Mouse (Mus musculus) intestine, embryonic 16.5 days (tissue): ENCODE results near the gene Rdh5. TPM values are rescaled to one million over a fixed set of nuclear protein-coding genes. Genes with fewer than 3 reads are reported as not detected.

Experiments
- ATAC-seq: fragments of 200-750 bp; cut with Nextera tagmentation; 2 replicates; pipeline ENCODE4 v1.8.0; 2017; ENCODE audit warnings: moderate TSS enrichment, moderate library complexity
- H3K27ac ChIP-seq: fragments of 300-500 bp; sonication (generic); 2 replicates; pipeline ENCODE4 v1.5.1; 2014; ENCODE audit warnings: mild to moderate bottlenecking, low read length
- H3K27me3 ChIP-seq: fragments of 300-500 bp; sonication (generic); replicated peaks from 2 replicates; pipeline ENCODE4 v1.6.1; 2014; ENCODE audit warnings: low read length, control low read depth, mixed read lengths; ENCODE audit not compliant: control insufficient read depth, insufficient read depth
- H3K36me3 ChIP-seq: fragments of 300-500 bp; sonication (generic); 2 replicates; pipeline ENCODE4 v1.6.1; 2014; ENCODE audit warnings: low read length, control low read depth; ENCODE audit not compliant: control insufficient read depth, insufficient read depth
- H3K4me1 ChIP-seq: fragments of 300-500 bp; sonication (generic); 2 replicates; pipeline ENCODE4 v1.6.1; 2014; ENCODE audit warnings: low read length, control low read depth, mixed read lengths; ENCODE audit not compliant: control insufficient read depth, insufficient read depth
- H3K4me2 ChIP-seq: fragments of 300-500 bp; sonication (generic); 2 replicates; pipeline ENCODE4 v1.6.1; 2014; ENCODE audit warnings: low read depth, low read length, control low read depth
- H3K4me3 ChIP-seq: fragments of 300-500 bp; sonication (generic); 2 replicates; pipeline ENCODE4 v1.5.1; 2014; ENCODE audit warnings: mild to moderate bottlenecking, low read length
- H3K9ac ChIP-seq: fragments of 300-500 bp; sonication (generic); 2 replicates; pipeline ENCODE4 v1.6.1; 2014; ENCODE audit warnings: low read depth, low read length
- H3K9me3 ChIP-seq: fragments of 300-500 bp; sonication (generic); 2 replicates; pipeline ENCODE4 v1.6.1; 2016; ENCODE audit warnings: low read length, control low read depth; ENCODE audit not compliant: control insufficient read depth
- WGBS: fragments of 180-500 bp; shearing (Covaris S2); extraction: QIAGEN DNeasy Blood & Tissue Kit; methylation state at CpG from one replicate; pipeline ENCODE4 v1.1.7; 2014; 5-methylcytosine and 5-hydroxymethylcytosine counted together
- polyA plus RNA-seq: library from polyadenylated mRNA; unstranded; fragments of >200 nt; fragmentation: Nextera tagmentation; extraction: Ambion mirVana; gene quantifications from 2 replicates; pipeline ENCODE4 v1.2.1, GENCODE M21; 2015

The Rdh5 gene
- polyA plus RNA-seq, 1 experiment from 2014 or later = 18.6 TPM

DNA sequence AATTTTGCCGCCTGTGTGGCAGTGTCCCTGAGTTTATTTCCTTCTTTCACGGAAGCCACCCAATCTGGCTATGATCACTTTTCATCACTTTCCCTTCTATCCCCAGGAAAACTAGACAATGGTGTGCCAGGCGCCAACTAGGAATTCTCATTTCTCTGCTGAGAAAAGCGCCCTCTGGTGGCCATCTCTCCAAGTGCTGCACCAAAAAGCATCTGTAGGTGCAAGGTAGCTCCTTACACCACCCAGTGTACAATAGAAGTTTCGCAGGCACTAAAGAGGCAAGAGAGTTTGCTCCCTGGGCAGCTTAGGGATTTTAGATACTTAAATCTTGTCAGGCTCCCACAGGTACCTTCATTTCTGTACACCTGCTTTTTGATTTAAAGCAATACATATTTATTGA, 9.5 kb downstream of the Rdh5 start:
- H3K4me1 ChIP-seq = peaks cover 10% of the 10 kb centered on the region
- H3K36me3 ChIP-seq = peaks cover 11% of the 10 kb centered on the region; the same call in 1 of the 2 replicates
- H3K27me3 ChIP-seq = no peaks in the 10 kb centered on the region
- no peaks in the 10 kb centered on the region for H3K9me3 ChIP-seq
- no peak for ATAC-seq
- H3K4me2 ChIP-seq = no peak overlapping the region
- no peak overlapping the region for H3K27ac ChIP-seq
- H3K9ac ChIP-seq = no peak overlapping the region
- WGBS = 11% methylated on average over 5 of the region's 5 CpGs
- H3K4me3 ChIP-seq = no peak overlapping the region

- no peaks in the 10 kb centered on the region for H3K9me3 ChIP-seq
- H3K9ac ChIP-seq = no peak overlapping the region
- no peak overlapping the region for H3K4me3 ChIP-seq
- no peak overlapping the region; the same call in 1 of the 2 replicates for H3K4me2 ChIP-seq
- peaks cover 10% of the 10 kb centered on the region for H3K4me1 ChIP-seq
- peaks cover 8% of the 10 kb centered on the region; the same call in 1 of the 2 replicates for H3K36me3 ChIP-seq
- no peaks in the 10 kb centered on the region for H3K27me3 ChIP-seq
- ATAC-seq = no peak
- 74% methylated on average over 4 of the region's 4 CpGs for WGBS
- H3K27ac ChIP-seq = no peak overlapping the region
These were observed 9.9 kb downstream of the Rdh5 start for GRCm38 (mm10) chr10:128912791-128913190.

DNA sequence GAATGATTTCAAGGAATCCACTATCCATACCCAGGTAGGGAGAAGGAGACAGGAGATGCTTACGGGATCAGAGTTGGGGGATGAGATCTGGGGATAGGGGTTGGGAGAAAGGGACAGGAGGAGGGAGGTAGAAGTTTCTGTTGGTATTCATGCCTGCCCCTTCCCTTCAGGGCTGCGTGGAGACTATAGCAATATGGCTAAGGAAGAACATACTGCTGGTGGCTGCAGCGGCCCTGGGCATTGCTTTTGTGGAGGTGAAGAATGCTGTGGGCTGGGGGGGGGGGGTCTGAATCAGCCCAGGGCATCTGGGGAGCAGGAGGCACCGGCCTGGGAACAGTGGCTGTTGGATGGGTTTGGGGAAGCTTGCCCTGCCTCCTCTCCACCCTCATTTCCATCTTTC, 10.4 kb downstream of the Rdh5 start:
- ATAC-seq = no peak
- WGBS = 89% methylated on average over 4 of the region's 4 CpGs

DNA sequence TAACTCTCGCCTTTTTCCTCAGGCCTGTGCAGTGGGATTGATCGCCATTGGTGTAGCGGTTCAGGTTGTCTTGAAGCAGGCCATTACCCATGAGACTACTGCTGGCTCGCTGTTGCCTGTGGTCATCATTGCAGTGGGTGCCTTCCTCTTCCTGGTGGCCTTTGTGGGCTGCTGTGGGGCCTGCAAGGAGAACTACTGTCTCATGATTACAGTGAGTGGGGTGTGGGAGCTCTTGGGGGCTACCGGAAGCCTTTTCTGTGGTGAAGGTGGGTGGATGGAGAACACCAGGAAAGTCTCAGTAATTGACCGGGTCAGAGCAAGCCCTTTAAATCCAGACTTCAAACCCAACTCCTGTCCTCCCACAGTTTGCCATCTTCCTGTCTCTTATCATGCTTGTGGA, 11.3 kb downstream of the Rdh5 start:
- Histone ChIP-seq H3K4me3 (peak overlapping the region; percentile 85), H3K4me2 (0 out of 2 replicates have a peak overlapping the region, but pooled peaks have one; percentile 81), H3K9ac (no peak overlapping the region), H3K36me3 (peaks cover 3% of the 10 kb centered on the region; the same call in 1 of the 2 replicates), H3K9me3 (no peaks in the 10 kb centered on the region), H3K27ac (no peak overlapping the region), H3K27me3 (no peaks in the 10 kb centered on the region), H3K4me1 (peaks cover 10% of the 10 kb centered on the region)
- ATAC-seq = no peak
- WGBS = 89% methylated on average over 6 of the region's 6 CpGs

More for the DNA sequence above, 10.4 kb downstream of the Rdh5 start:
- Histone ChIP-seq H3K27ac (no peak overlapping the region), H3K27me3 (no peaks in the 10 kb centered on the region), H3K9ac (no peak overlapping the region), H3K4me2 (no peak overlapping the region; the same call in 1 of the 2 replicates), H3K4me1 (peaks cover 10% of the 10 kb centered on the region), H3K36me3 (peaks cover 4% of the 10 kb centered on the region; the same call in 1 of the 2 replicates), H3K9me3 (no peaks in the 10 kb centered on the region), H3K4me3 (no peak overlapping the region)

GRCm38 (mm10) chr10:128910066-128910841, 12.4 kb downstream of the Rdh5 start:
- H3K27me3 ChIP-seq = no peaks in the 10 kb centered on the region
- ATAC-seq = peak; percentile 49
- H3K4me2 ChIP-seq = peak overlapping the region; percentile 81
- WGBS = under 1% methylated on average over 65 of the region's 66 CpGs
- H3K4me1 ChIP-seq = peaks cover 10% of the 10 kb centered on the region
- H3K27ac ChIP-seq = peak overlapping the region; percentile 96
- peak overlapping the region; percentile 96 for H3K9ac ChIP-seq
- H3K36me3 ChIP-seq = peaks cover 3% of the 10 kb centered on the region; the same call in 1 of the 2 replicates
- H3K9me3 ChIP-seq = no peaks in the 10 kb centered on the region
- H3K4me3 ChIP-seq = peak overlapping the region; percentile 85

DNA sequence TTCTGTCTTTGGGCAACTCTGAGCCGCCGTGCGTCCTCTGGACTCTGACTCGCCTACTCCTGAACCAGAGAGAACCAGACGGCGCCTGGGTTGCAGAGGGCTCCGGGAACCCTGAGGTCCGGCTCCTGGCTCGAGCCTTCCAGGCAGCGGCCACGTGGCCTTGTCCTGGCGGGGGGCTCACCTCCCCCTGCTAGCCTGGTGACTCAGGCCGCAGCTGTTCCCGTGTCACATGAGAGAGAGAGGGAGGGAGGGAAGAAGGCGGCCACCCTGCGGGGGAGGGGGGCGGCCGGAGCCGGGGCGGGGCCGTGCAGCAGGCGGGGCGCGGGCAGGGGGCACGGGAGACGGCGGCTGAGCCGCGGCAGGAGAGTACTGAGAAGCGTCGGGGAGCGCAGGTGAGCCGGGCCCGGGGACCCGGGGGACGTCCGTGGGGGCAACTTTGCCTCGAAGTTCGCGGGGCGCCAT, 13.1 kb downstream of the Rdh5 start:
- peaks cover 10% of the 10 kb centered on the region for H3K4me1 ChIP-seq
- peak overlapping the region; percentile 96 for H3K9ac ChIP-seq
- no peaks in the 10 kb centered on the region for H3K27me3 ChIP-seq
- peak overlapping the region; percentile 85 for H3K4me3 ChIP-seq
- H3K27ac ChIP-seq = peak overlapping the region; percentile 96
- peak overlapping the region; percentile 81 for H3K4me2 ChIP-seq
- H3K36me3 ChIP-seq = peaks cover 3% of the 10 kb centered on the region; the same call in 1 of the 2 replicates
- H3K9me3 ChIP-seq = no peaks in the 10 kb centered on the region
- ATAC-seq = peak; percentile 82
- WGBS = 0% methylated on average over 26 of the region's 41 CpGs

GRCm38 (mm10) chr10:128908778-128909448, 13.8 kb downstream of the Rdh5 start:
- peak overlapping the region; percentile 85 for H3K4me3 ChIP-seq
- H3K9ac ChIP-seq = peak overlapping the region; percentile 96
- 38% methylated on average over 13 of the region's 13 CpGs for WGBS
- peak; percentile 66 for ATAC-seq
- H3K9me3 ChIP-seq = no peaks in the 10 kb centered on the region
- H3K36me3 ChIP-seq = peaks cover 3% of the 10 kb centered on the region; the same call in 1 of the 2 replicates
- H3K4me2 ChIP-seq = peak overlapping the region; percentile 81
- H3K27me3 ChIP-seq = no peaks in the 10 kb centered on the region
- peak overlapping the region; percentile 96 for H3K27ac ChIP-seq
- H3K4me1 ChIP-seq = peaks cover 10% of the 10 kb centered on the region

GRCm38 (mm10) chr10:128904812-128905211, 17.9 kb downstream of the Rdh5 start:
- Histone ChIP-seq H3K4me1 (no peaks in the 10 kb centered on the region; the same call in 1 of the 2 replicates), H3K4me3 (no peak overlapping the region), H3K9me3 (no peaks in the 10 kb centered on the region), H3K36me3 (no peaks in the 10 kb centered on the region), H3K27me3 (no peaks in the 10 kb centered on the region), H3K27ac (no peak overlapping the region), H3K9ac (no peak overlapping the region), H3K4me2 (no peak overlapping the region)
- no peak for ATAC-seq
- 69% methylated on average over 5 of the region's 5 CpGs for WGBS

DNA sequence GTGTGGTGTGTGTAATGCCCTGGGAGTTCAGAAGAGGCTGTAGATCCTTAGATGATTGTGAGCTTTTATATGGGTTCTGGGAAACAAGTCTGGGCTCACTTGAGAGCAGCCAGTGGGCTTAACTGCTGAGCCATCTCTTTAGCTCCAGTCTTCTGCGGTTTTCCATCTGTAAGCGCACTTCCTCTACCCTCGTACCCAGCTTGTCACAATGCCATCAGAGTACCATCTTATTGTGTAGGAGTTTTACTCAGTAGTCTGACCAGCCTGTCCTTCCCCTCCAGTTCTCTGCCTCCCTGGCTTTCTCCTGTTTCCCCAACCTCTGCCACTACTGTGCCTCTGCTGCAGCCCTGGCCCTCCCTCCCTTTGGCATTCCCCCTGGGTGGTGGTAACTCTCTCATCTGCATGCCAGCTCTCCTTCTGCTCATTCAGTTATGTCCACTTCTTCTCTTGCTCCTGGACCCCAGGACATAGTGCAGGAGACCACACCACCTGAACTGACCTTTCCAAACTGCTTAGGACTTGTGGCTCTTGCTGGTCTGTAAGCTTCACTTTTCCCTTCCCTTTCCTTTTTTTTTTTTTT, 20.2 kb downstream of the Rdh5 start:
- Histone ChIP-seq H3K9me3 (no peaks in the 10 kb centered on the region), H3K9ac (no peak overlapping the region), H3K4me1 (no peaks in the 10 kb centered on the region), H3K36me3 (no peaks in the 10 kb centered on the region), H3K4me2 (no peak overlapping the region), H3K27ac (no peak overlapping the region), H3K4me3 (no peak overlapping the region), H3K27me3 (no peaks in the 10 kb centered on the region)
- ATAC-seq = no peak
- whole genome bisulfite sequencing = 86% methylated on average over 3 of the region's 3 CpGs
